Mouse (Mus musculus): ENCODE data around the gene Tgfbr2. TPM values are rescaled to one million over a fixed set of nuclear protein-coding genes. Genes with fewer than 3 reads are reported as not detected.

The Tgfbr2 gene
- polyA plus RNA-seq, 1 experiment, result 48.4 TPM

- no peak overlapping the region for H3ac ChIP-seq (ENCODE audit: control insufficient read depth, insufficient read length)
- H3K4me2 ChIP-seq (ENCODE audit: low read depth), result no peak overlapping the region
- no peaks in the 10 kb centered on the region for H3K27me3 ChIP-seq (ENCODE audit: control insufficient read depth, insufficient read depth, insufficient read length)
- no peaks in the 10 kb centered on the region for H3K79me2 ChIP-seq (ENCODE audit: control insufficient read depth, insufficient read depth)
- peaks cover 42% of the 10 kb centered on the region for H3K36me3 ChIP-seq (ENCODE audit: control insufficient read depth, insufficient read depth)
- H3K4me3 ChIP-seq, result no peak overlapping the region
- TF ChIP-seq TCF3 (IDR thresholded peaks at IDR 0.05; ENCODE audit: insufficient read length, low read depth), result no peak
Measured at GRCm38 (mm10) chr9:116128311-116128710, 46.8 kb downstream of the Tgfbr2 start.

GRCm38 (mm10) chr9:116126494-116126893 is 48.7 kb downstream of the Tgfbr2 start:
- no peak overlapping the region for H3K4me2 ChIP-seq (ENCODE audit: low read depth)
- H3K79me2 ChIP-seq (ENCODE audit: control insufficient read depth, insufficient read depth), result no peaks in the 10 kb centered on the region
- H3ac ChIP-seq (ENCODE audit: control insufficient read depth, insufficient read length), result no peak overlapping the region
- peaks cover 44% of the 10 kb centered on the region for H3K36me3 ChIP-seq (ENCODE audit: control insufficient read depth, insufficient read depth)
- no peaks in the 10 kb centered on the region for H3K27me3 ChIP-seq (ENCODE audit: control insufficient read depth, insufficient read depth, insufficient read length)
- no peak overlapping the region for H3K4me3 ChIP-seq
- TF ChIP-seq E2F4 (IDR thresholded peaks at IDR 0.05; ENCODE audit: insufficient read depth), result no peak
- TF ChIP-seq POLR2AphosphoS2 (IDR thresholded peaks at IDR 0.05; ENCODE audit: insufficient read length, low read depth), result no peak
- TF ChIP-seq POLR2A (IDR thresholded peaks at IDR 0.05; ENCODE audit: insufficient read length, low read depth), result no peak
- TF ChIP-seq MYOD1 (IDR thresholded peaks at IDR 0.05; ENCODE audit: control insufficient read depth in 1 of 3, insufficient read length in 2 of 3, low read depth in 2 of 3), result no peak
- no peak for TF ChIP-seq TCF12 (IDR thresholded peaks at IDR 0.05; ENCODE audit: insufficient read depth, poor library complexity, severe bottlenecking)
- TF ChIP-seq MYOG (IDR thresholded peaks at IDR 0.05; ENCODE audit: control insufficient read depth in 1 of 3, insufficient read depth in 1 of 3, insufficient read length in 2 of 3, low read depth in 2 of 3), result no peak
- TF ChIP-seq CEBPB (IDR thresholded peaks at IDR 0.05; ENCODE audit: insufficient read depth, poor library complexity, severe bottlenecking), result no peak
- no peak for TF ChIP-seq MAX (IDR thresholded peaks at IDR 0.05; ENCODE audit: low read depth)

- no peak overlapping the region for H3K4me2 ChIP-seq (ENCODE audit: low read depth)
- H3K36me3 ChIP-seq (ENCODE audit: control insufficient read depth, insufficient read depth), result peaks cover 26% of the 10 kb centered on the region
- H3K4me3 ChIP-seq, result no peak overlapping the region
- no peaks in the 10 kb centered on the region for H3K79me2 ChIP-seq (ENCODE audit: control insufficient read depth, insufficient read depth)
- TF ChIP-seq SRF (IDR thresholded peaks at IDR 0.05; ENCODE audit: control insufficient read depth, insufficient read length, low read depth) (no peak), USF1 (IDR thresholded peaks at IDR 0.05; ENCODE audit: low read depth) (no peak), MYOD1 (IDR thresholded peaks at IDR 0.05; ENCODE audit: control insufficient read depth in 1 of 3, insufficient read length in 2 of 3, low read depth in 2 of 3) (no peak), POLR2AphosphoS2 (IDR thresholded peaks at IDR 0.05; ENCODE audit: insufficient read length, low read depth) (no peak), TCF3 (IDR thresholded peaks at IDR 0.05; ENCODE audit: insufficient read length, low read depth) (no peak), MAX (IDR thresholded peaks at IDR 0.05; ENCODE audit: low read depth) (no peak), REST (IDR thresholded peaks at IDR 0.05; ENCODE audit: insufficient read depth, insufficient read length) (no peak), E2F4 (IDR thresholded peaks at IDR 0.05; ENCODE audit: insufficient read depth) (no peak), CEBPB (IDR thresholded peaks at IDR 0.05; ENCODE audit: insufficient read depth, poor library complexity, severe bottlenecking) (no peak), TCF12 (IDR thresholded peaks at IDR 0.05; ENCODE audit: insufficient read depth, poor library complexity, severe bottlenecking) (no peak), MYOG (IDR thresholded peaks at IDR 0.05; ENCODE audit: control insufficient read depth in 1 of 3, insufficient read depth in 1 of 3, insufficient read length in 2 of 3, low read depth in 2 of 3) (no peak), POLR2A (IDR thresholded peaks at IDR 0.05; ENCODE audit: insufficient read length, low read depth) (no peak)
- H3ac ChIP-seq (ENCODE audit: control insufficient read depth, insufficient read length), result no peak overlapping the region
- H3K27me3 ChIP-seq (ENCODE audit: control insufficient read depth, insufficient read depth, insufficient read length), result no peaks in the 10 kb centered on the region
Measured at GRCm38 (mm10) chr9:116122969-116123589, 52.1 kb downstream of the Tgfbr2 start.

- no peak overlapping the region for H3ac ChIP-seq (ENCODE audit: control insufficient read depth, insufficient read length)
- TF ChIP-seq MYOD1 (IDR thresholded peaks at IDR 0.05; ENCODE audit: control insufficient read depth in 1 of 3, insufficient read length in 2 of 3, low read depth in 2 of 3) (no peak), MYOG (IDR thresholded peaks at IDR 0.05; ENCODE audit: control insufficient read depth in 1 of 3, insufficient read depth in 1 of 3, insufficient read length in 2 of 3, low read depth in 2 of 3) (no peak), SRF (IDR thresholded peaks at IDR 0.05; ENCODE audit: control insufficient read depth, insufficient read length, low read depth) (no peak), POLR2A (IDR thresholded peaks at IDR 0.05; ENCODE audit: insufficient read length, low read depth) (no peak), TCF3 (IDR thresholded peaks at IDR 0.05; ENCODE audit: insufficient read length, low read depth) (no peak), TCF12 (IDR thresholded peaks at IDR 0.05; ENCODE audit: insufficient read depth, poor library complexity, severe bottlenecking) (no peak), CEBPB (IDR thresholded peaks at IDR 0.05; ENCODE audit: insufficient read depth, poor library complexity, severe bottlenecking) (no peak), MAX (IDR thresholded peaks at IDR 0.05; ENCODE audit: low read depth) (no peak), USF1 (IDR thresholded peaks at IDR 0.05; ENCODE audit: low read depth) (no peak), E2F4 (IDR thresholded peaks at IDR 0.05; ENCODE audit: insufficient read depth) (no peak), POLR2AphosphoS2 (IDR thresholded peaks at IDR 0.05; ENCODE audit: insufficient read length, low read depth) (no peak), REST (IDR thresholded peaks at IDR 0.05; ENCODE audit: insufficient read depth, insufficient read length) (no peak)
- H3K4me2 ChIP-seq (ENCODE audit: low read depth), result no peak overlapping the region
- H3K36me3 ChIP-seq (ENCODE audit: control insufficient read depth, insufficient read depth), result peaks cover 26% of the 10 kb centered on the region
- H3K4me3 ChIP-seq, result no peak overlapping the region
- H3K79me2 ChIP-seq (ENCODE audit: control insufficient read depth, insufficient read depth), result no peaks in the 10 kb centered on the region
- H3K27me3 ChIP-seq (ENCODE audit: control insufficient read depth, insufficient read depth, insufficient read length), result no peaks in the 10 kb centered on the region
Measured at GRCm38 (mm10) chr9:116122544-116122943, 52.6 kb downstream of the Tgfbr2 start.

GRCm38 (mm10) chr9:116121472-116121871 is 53.7 kb downstream of the Tgfbr2 start:
- Histone ChIP-seq H3K4me3 (no peak overlapping the region), H3K36me3 (ENCODE audit: control insufficient read depth, insufficient read depth) (peaks cover 26% of the 10 kb centered on the region), H3K4me2 (ENCODE audit: low read depth) (no peak overlapping the region), H3K79me2 (ENCODE audit: control insufficient read depth, insufficient read depth) (no peaks in the 10 kb centered on the region), H3K27me3 (ENCODE audit: control insufficient read depth, insufficient read depth, insufficient read length) (no peaks in the 10 kb centered on the region), H3ac (ENCODE audit: control insufficient read depth, insufficient read length) (no peak overlapping the region)
- TF ChIP-seq USF1 (IDR thresholded peaks at IDR 0.05; ENCODE audit: low read depth), result no peak
- TF ChIP-seq REST (IDR thresholded peaks at IDR 0.05; ENCODE audit: insufficient read depth, insufficient read length), result no peak
- TF ChIP-seq CEBPB (IDR thresholded peaks at IDR 0.05; ENCODE audit: insufficient read depth, poor library complexity, severe bottlenecking), result no peak
- TF ChIP-seq E2F4 (IDR thresholded peaks at IDR 0.05; ENCODE audit: insufficient read depth), result no peak
- TF ChIP-seq TCF3 (IDR thresholded peaks at IDR 0.05; ENCODE audit: insufficient read length, low read depth), result no peak
- no peak for TF ChIP-seq MYOG (IDR thresholded peaks at IDR 0.05; ENCODE audit: control insufficient read depth in 1 of 3, insufficient read depth in 1 of 3, insufficient read length in 2 of 3, low read depth in 2 of 3)
- no peak for TF ChIP-seq POLR2AphosphoS2 (IDR thresholded peaks at IDR 0.05; ENCODE audit: insufficient read length, low read depth)
- TF ChIP-seq POLR2A (IDR thresholded peaks at IDR 0.05; ENCODE audit: insufficient read length, low read depth), result no peak
- TF ChIP-seq TCF12 (IDR thresholded peaks at IDR 0.05; ENCODE audit: insufficient read depth, poor library complexity, severe bottlenecking), result no peak
- no peak for TF ChIP-seq SRF (IDR thresholded peaks at IDR 0.05; ENCODE audit: control insufficient read depth, insufficient read length, low read depth)
- TF ChIP-seq MYOD1 (IDR thresholded peaks at IDR 0.05; ENCODE audit: control insufficient read depth in 1 of 3, insufficient read length in 2 of 3, low read depth in 2 of 3), result no peak
- no peak for TF ChIP-seq MAX (IDR thresholded peaks at IDR 0.05; ENCODE audit: low read depth)
